Mouse (Mus musculus) myocyte (in vitro differentiated cells): ENCODE data around the gene Hras.

ENCODE experiments used
- E2F4 ChIP-seq: IDR thresholded peaks from one replicate; pipeline ENCODE4 v1.6.1; 2011; ENCODE audit warnings: mild to moderate bottlenecking, control low read depth, moderate library complexity; ENCODE audit not compliant: insufficient read depth
- MAX ChIP-seq: IDR thresholded peaks from one replicate; pipeline ENCODE4 v1.6.1; 2011; ENCODE audit warnings: low read depth, mild to moderate bottlenecking, control low read depth
- MYOD1 ChIP-seq, 3 experiments: IDR thresholded peaks; one replicate each; pipeline ENCODE4 v1.6.1; 2011; ENCODE audit warnings: control low read depth in 2 of 3, low read depth in 2 of 3, mild to moderate bottlenecking in 2 of 3, moderate library complexity in 1 of 3; ENCODE audit not compliant: insufficient read length in 2 of 3, control insufficient read depth in 1 of 3
- POLR2A ChIP-seq: IDR thresholded peaks from one replicate; pipeline ENCODE4 v1.6.1; 2011; ENCODE audit warnings: low read depth, mild to moderate bottlenecking, control low read depth, moderate library complexity; ENCODE audit not compliant: insufficient read length
- POLR2AphosphoS2 ChIP-seq: IDR thresholded peaks from one replicate; pipeline ENCODE4 v1.6.1; 2011; ENCODE audit warnings: low read depth, control low read depth; ENCODE audit not compliant: insufficient read length
- SRF ChIP-seq: IDR thresholded peaks from one replicate; pipeline ENCODE4 v1.6.1; 2011; ENCODE audit warnings: low read depth; ENCODE audit not compliant: control insufficient read depth, insufficient read length
- TCF12 ChIP-seq: IDR thresholded peaks from one replicate; pipeline ENCODE4 v1.6.1; 2011; ENCODE audit warnings: mild to moderate bottlenecking, control low read depth; ENCODE audit not compliant: poor library complexity, insufficient read depth, severe bottlenecking
- USF1 ChIP-seq: IDR thresholded peaks from one replicate; pipeline ENCODE4 v1.6.1; 2011; ENCODE audit warnings: low read depth, mild to moderate bottlenecking, control low read depth, moderate library complexity

GRCm38 (mm10) chr7:141167901-141168517, 25.8 kb downstream of the Hras start:
- TF ChIP-seq MYOD1 (IDR thresholded peaks at IDR 0.05; ENCODE audit: control insufficient read depth in 1 of 3, insufficient read length in 2 of 3, low read depth in 2 of 3) = peak in 1 of 3 experiments; percentile 53
- TF ChIP-seq POLR2AphosphoS2 = peak; percentile 19
- TF ChIP-seq POLR2A = peak; percentile 31
- no peak for TF ChIP-seq USF1
- no peak for TF ChIP-seq MAX
- TF ChIP-seq TCF12 = no peak
- no peak for TF ChIP-seq E2F4
- TF ChIP-seq SRF = no peak
